Mouse (Mus musculus): ENCODE results near the gene Tlr12.

DNA sequence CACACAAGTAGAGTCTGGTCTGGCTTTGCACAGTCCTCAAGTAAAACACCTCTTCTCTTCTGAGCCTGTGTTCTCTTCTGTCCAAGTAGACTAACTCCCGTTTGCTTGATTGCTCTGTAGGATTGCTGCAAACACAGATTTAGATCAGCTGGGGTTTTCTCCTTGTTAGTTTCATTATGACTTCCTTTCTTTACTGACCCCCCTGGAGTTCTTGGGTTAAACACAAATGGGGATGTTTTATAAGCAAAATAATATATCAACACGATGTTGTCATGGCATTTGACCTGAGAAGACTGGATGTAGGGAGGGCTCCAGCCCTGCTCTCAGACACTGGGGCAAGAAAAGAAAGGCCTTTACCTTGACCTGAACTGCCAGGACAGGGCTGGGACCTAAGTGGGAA is 544 bp upstream of the Tlr12 start:
- no peak for TF ChIP-seq CTCF (IDR thresholded peaks at IDR 0.05; ENCODE audit: control insufficient read depth, insufficient read depth, insufficient replicate concordance, low read depth, low read length)
- TF ChIP-seq POLR2A (IDR thresholded peaks at IDR 0.05; ENCODE audit: control insufficient read depth, low read depth, low read length) = no peak
